Mouse (Mus musculus) thymus, postnatal 14 days (tissue): Measurements from ENCODE around the gene Plcb1.
"Not testable (repeated sequence)": the region's sequence is repeated elsewhere in the genome, so short reads cannot be mapped to it uniquely, and the experiment has no call there.

Experiments
- DNase-seq: peaks from one replicate; pipeline ENCODE4 v3.0.0; 2021

Plcb1 gene

GRCm38 (mm10) chr2:135328756-135329155, 542.9 kb downstream of the Plcb1 start:
- peak; percentile 8 for DNase-seq

- DNase-seq: peak; percentile 14
Measured at GRCm38 (mm10) chr2:135329782-135330545, 544.1 kb downstream of the Plcb1 start.

GRCm38 (mm10) chr2:135331868-135332267, 546.0 kb downstream of the Plcb1 start:
- DNase-seq: no peak

DNA sequence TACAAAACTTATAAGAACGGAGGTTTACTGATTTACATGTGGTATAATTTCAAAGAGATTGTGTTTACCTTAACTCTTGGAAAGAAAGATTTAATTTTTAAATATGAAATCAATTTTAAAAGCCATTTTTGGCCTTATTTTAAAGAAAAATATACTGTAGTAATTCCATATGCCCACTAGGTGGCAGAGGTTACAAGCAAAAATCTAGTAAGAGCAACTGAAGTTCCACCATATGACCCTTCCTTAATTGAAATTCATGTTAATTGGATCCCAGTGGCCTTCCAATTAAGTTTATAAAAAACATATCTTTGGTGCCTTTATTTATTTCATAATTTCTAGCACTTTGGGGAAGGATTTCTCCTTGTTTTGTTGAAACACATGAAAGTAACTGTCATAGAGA, 570.4 kb downstream of the Plcb1 start:
- no peak for DNase-seq

DNA sequence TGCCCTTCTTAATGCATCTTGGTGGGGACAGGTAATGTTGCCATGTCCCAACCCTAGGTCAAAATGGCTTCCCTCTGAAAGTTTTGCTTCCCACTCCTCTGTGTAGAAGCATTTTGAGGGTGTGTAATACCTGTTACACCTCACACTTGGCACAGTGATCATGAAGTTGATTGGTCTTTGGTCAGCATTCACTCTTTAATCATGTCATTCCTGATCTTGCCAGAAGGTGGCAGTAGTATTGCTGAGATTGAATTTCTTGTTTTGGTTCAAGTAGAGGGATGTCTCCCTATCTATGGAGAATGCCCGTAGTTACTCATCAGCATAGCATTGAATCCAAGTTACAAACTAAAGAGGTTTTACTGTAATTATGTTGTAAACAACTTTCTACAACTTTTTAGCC, 575.9 kb downstream of the Plcb1 start:
- DNase-seq: peak; percentile 8

DNA sequence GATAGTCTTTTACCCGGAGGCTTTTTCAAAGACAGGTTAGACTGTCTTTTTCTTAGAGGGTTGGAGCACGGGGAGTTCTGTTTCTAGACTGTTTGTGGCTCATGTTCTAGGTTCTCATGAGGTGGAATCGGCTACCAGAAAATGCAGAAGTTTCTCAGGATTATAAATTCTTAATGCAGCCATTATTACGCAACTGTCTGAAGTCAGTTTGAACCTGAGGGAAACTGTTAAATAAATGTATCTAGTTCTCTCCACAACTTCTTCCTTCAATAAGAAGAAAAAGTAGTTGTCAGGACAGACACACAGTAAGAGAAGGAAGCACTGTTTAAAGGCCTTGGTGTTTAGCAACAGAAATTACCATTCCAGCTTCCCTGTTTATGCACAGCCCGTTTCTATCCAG, 577.1 kb downstream of the Plcb1 start:
- no peak for DNase-seq

- no peak for DNase-seq
Measured at GRCm38 (mm10) chr2:135370259-135370835, 584.5 kb downstream of the Plcb1 start.

- not testable (repeated sequence) for DNase-seq
Measured at GRCm38 (mm10) chr2:135380796-135381195, 594.9 kb downstream of the Plcb1 start.

- DNase-seq: no peak
Measured at GRCm38 (mm10) chr2:135381396-135381795, 595.5 kb downstream of the Plcb1 start.

DNA sequence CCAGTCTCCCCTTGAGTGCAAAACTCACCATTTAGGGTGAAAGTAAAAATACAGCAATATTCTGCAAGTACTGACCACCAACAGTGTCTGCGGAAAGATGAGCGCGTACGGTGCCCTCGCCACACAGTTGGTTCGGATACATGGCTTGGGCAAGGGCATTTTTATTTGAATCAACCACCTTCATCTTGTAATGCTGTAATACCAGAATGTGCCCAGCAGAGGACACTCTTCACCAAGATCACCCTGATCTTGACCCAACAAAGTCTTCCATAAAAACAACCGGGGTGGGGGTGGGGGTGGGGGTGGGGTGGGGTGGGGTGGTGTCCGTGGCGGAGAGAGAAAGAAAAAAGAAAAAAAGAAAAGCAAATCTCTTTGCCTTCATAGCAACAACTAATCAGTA, 602.1 kb downstream of the Plcb1 start:
- DNase-seq: no peak

DNA sequence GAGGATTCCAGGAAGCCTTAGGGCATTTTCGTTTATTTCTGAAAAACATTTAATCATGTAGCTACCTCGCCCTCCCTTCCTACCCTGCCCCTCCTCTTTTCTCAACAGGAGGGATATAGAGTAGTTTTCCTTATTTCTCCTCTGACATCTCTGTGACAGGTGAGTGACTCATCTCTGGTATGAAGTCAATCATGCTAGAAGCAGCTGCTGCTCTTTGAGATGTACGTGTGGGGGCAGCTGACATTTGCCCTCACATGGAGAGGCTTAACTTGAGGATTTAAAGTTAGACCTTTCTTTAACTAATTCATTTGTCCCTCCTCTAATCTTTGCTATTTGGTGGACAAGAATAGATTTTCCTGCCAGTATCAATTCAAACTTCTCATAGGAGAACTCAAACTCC, 608.8 kb downstream of the Plcb1 start:
- no peak for DNase-seq

GRCm38 (mm10) chr2:135396375-135396774, 610.5 kb downstream of the Plcb1 start:
- DNase-seq: no peak

- no peak for DNase-seq
Measured at GRCm38 (mm10) chr2:135397970-135398369, 612.1 kb downstream of the Plcb1 start.

- no peak for DNase-seq
Measured at GRCm38 (mm10) chr2:135399760-135400159, 613.9 kb downstream of the Plcb1 start.

DNA sequence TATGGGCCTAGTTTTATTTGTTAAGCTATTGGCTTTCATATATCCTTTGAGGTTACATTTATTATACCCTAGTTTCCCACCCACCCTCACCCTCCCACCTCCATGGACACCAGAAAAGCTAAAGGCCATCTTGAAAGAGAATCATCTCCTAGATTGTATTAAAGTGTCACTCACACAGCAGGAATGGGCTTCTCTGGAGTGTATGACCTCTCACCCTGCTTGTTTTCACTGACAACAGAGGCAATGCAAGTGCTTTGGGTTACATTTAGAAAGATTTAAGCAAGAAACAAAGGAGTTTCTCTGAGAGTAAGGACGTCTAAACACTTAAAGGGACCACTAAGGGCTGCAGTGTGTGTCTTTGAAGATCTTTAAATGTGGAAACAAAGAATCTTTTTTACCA, 617.0 kb downstream of the Plcb1 start:
- DNase-seq: no peak

DNA sequence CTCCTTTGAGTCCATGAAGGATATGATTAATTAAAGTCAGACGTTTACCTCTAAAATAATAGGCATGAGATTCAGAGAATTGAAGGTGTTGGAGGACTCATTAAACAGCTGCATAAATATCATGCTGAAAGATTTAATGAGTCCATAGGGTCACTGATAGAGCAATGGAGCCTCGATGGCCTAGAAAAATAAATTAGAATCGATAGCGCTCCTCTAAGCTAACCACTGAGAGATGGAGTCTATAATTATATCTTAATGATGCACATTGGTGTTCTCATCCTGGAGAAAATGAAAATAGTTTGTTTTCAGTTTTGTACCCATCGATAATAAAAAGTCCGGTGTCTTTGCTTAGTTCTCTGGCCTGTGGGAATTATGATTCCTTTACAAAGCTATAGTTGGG, 617.5 kb downstream of the Plcb1 start:
- DNase-seq: no peak

DNA sequence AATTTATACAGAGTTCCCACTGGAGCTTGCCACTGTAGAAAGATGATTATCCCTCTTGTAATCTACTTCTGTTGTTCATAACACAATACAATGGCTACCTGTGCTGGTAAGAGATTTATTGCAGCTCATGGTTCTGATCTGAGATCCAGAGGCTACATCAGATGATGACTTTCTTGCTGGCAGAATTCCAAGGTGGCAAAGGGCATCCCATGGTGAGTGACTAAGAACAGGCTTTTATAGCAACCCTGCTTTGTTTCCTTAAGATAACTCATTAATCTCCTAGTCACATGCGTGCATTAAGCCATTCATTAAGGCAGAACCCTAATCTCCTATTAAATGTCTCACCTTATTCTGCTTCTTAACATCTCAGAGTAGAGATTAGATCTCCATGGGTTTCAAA, 618.2 kb downstream of the Plcb1 start:
- DNase-seq: no peak

DNA sequence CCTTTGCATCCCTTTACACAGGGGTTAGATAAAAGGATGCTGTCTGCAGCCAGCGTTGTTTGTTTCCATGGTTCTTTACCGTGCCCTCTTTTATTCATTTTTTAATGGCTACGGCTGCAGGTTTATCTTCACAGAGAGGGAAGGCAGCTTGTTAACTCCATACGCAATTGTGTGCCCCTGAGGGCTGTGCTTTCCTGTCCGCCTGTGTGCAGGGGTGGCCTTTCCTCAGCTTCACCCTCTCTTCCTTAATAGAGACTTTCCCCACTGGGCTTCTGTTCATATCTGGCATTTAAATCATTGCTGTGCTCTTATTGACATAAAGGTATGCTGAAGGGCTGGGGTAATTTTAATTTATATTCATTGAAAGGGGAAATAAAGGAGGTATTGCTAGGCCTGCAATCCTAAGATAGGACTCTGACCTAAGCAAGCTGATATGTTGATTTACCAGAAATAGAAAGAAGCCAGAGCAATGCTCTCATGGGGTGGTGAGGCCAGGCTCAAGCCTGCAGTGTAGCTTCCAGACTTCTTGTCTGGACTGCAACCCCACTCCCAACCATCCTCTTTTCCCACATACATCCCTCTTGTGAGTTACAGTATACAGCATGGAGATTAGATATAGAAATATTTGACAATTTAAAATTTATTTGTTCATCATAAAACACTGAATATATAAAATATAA, 623.7 kb downstream of the Plcb1 start:
- no peak for DNase-seq

DNA sequence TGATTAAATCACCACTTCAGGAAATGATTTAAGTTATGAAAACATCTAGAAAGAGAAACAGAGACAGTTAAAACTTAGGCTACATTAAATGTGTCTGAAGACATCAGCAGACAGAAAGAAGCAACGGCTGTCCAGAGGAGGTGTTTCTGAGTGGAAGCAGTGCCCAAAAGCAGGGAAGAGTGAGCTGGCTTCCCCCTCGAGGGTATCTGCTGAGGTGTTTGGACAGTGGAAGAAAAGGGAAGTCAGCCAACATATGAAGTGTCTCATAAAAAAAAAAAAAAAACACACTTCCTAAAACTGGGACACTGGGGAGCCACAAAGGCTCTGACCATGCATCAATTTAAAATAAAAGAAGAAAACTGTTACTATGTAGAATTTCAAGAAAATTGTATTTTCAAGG, 625.8 kb downstream of the Plcb1 start:
- DNase-seq: no peak

DNA sequence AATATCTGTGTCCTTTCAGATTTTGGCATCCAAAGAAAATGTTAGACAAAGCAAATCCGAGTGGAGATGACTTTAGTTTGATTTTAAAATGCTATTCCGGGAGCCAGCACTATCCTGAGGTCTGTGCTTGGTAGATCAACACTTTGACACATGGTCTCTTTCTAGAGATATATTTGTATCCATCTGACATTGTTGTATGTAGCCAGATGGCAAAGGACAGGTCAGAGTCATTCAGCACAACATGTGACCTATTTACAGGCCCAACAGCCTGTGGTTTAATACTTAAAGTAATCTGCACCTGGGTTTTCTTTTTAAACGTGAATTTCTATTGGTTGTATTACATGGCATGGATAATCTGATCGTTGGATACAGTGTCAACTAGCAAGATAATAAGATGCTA, 629.3 kb downstream of the Plcb1 start:
- DNase-seq: no peak

- no peak for DNase-seq
Measured at GRCm38 (mm10) chr2:135419301-135419700, 633.4 kb downstream of the Plcb1 start.

DNA sequence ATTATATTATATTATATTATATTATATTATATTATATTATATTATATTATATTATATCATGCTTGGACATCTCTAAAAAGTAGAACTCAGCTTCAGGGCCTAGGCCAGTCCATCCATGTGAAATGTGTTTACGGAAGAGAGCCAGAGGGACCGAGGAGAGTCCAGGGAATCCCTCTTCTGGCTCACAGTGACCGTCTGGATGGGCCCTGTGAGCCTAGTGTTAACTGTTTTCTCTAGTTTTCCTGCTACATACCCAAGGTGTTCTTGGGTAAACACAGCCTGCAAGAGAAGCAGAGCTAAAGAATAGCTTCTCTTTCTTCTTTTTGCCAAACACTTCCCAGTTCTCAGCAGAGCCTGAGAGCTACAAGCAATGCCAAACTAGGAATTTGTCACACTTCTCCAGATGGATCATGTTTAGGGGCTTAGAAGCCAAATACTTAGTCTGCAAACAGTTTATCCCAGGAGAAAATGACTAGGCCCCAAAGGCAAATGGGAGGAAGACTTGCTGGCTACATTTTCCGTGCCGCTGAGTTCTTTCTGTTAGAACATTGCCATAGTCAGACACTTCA, 649.2 kb downstream of the Plcb1 start:
- DNase-seq: no peak

DNA sequence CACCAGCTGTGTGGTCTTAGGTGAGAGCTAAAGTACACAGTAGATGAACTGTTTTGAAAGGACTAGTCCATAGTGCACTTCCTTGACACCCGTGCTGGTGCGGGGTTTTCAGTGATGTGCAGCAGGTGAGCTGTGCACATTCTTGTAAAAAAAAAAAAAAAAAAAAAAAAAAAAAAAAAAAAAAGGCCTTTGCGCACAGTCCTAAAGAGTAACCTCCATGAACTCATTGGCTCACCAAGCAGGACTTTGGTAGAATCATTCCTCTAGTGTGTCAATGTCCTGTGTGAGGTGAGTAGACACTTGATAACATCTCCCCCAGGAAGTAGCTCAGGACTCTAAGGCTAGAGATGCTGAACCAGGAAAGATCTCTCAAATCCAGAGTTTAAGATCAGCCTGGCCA, 653.2 kb downstream of the Plcb1 start:
- DNase-seq: no peak
